Mouse (Mus musculus): Measurements from ENCODE around the gene Whamm. TPM values are rescaled to one million over a fixed set of nuclear protein-coding genes. Genes with fewer than 3 reads are reported as not detected.
A peak's percentile ranks its signal among the peaks of the same experiment; 100 is the strongest.

Whamm gene
- total RNA-seq, 1 experiment = 10.7 TPM

DNA sequence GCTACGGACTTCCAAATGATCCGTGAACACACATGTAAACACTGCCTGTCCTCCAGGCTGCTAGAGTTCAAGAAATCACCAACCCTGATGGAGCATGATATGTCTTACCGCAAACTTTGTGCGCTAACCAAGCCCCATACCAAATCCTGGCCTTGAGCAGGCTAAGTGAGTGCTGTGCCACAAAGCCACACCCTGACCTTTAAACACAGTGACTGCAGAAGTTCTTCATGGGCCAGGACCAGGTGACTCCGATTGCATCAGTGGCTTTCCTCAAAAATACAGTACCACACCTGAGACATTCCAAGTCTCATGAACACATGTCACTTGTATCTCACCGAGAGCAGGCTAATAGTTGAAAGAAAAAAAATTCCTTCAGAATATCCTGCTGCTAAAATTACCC, 52.7 kb downstream of the Whamm start:
- Histone ChIP-seq H3K36me3 (ENCODE audit: control insufficient read depth, insufficient read depth, low read length, poor library complexity, severe bottlenecking) (no peaks in the 10 kb centered on the region), H3K9ac (ENCODE audit: insufficient read depth, low read depth, low read length, poor library complexity, severe bottlenecking) (no peak overlapping the region), H3K9me3 (ENCODE audit: control insufficient read depth, insufficient read depth, low read depth, low read length) (no peaks in the 10 kb centered on the region), H3K4me1 (ENCODE audit: control insufficient read depth in 2 of 2, insufficient read depth in 2 of 2, low read length in 2 of 2, poor library complexity in 1 of 2) (no peaks in the 10 kb centered on the region), H3K4me3 (ENCODE audit: insufficient read depth in 1 of 2, low read depth in 1 of 2, low read length in 2 of 2, poor library complexity in 1 of 2, severe bottlenecking in 1 of 2) (no peak overlapping the region), H3K27ac (ENCODE audit: insufficient read depth, low read depth, low read length, poor library complexity, severe bottlenecking) (no peak overlapping the region)
- no peak for DNase-seq (ENCODE audit: low read depth, low spot score)
- TF ChIP-seq ZNF384 (IDR thresholded peaks at IDR 0.05; ENCODE audit: low read depth, low read length) (no peak), ZC3H11A (IDR thresholded peaks at IDR 0.05; ENCODE audit: borderline replicate concordance, low read depth, low read length) (no peak), HCFC1 (IDR thresholded peaks at IDR 0.05; ENCODE audit: borderline replicate concordance, insufficient read depth, low read length) (no peak), CHD2 (IDR thresholded peaks at IDR 0.05; ENCODE audit: low read depth, low read length) (no peak), MAFK (IDR thresholded peaks at IDR 0.05; ENCODE audit: insufficient read depth, low read depth, low read length) (no peak)
- in situ Hi-C loops (cut with MboI; ENCODE audit: low sequenced_read_pairs in 2 of 2, unreplicated experiment in 2 of 2) = no loop called here

DNA sequence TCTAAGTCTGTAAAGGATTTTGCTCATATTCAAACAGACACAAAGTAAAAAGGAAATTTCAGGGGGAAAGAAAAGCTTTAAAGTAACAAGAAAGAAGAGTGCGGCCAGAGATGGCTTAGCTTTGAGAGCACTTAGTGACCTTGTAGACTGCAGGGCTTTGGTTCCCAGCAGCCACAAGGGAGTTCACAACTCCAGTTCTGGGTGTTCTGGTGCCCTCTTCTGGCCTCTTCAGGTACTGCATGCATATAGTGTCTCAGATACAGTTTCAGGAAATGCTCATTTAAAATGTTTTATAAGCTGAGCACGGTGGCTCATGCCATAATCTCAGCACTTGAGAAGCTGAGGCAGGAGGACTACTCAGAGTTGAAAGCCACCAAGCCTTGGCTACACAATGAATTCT, 55.4 kb downstream of the Whamm start:
- no peak overlapping the region for H3K27ac ChIP-seq (ENCODE audit: insufficient read depth, low read depth, low read length, poor library complexity, severe bottlenecking)
- no peaks in the 10 kb centered on the region for H3K4me1 ChIP-seq (ENCODE audit: control insufficient read depth in 2 of 2, insufficient read depth in 2 of 2, low read length in 2 of 2, poor library complexity in 1 of 2)
- no peak overlapping the region for H3K4me3 ChIP-seq (ENCODE audit: insufficient read depth in 1 of 2, low read depth in 1 of 2, low read length in 2 of 2, poor library complexity in 1 of 2, severe bottlenecking in 1 of 2)
- H3K9me3 ChIP-seq (ENCODE audit: control insufficient read depth, insufficient read depth, low read depth, low read length) = no peaks in the 10 kb centered on the region
- TF ChIP-seq CHD2 (IDR thresholded peaks at IDR 0.05; ENCODE audit: low read depth, low read length) (no peak), MAFK (IDR thresholded peaks at IDR 0.05; ENCODE audit: insufficient read depth, low read depth, low read length) (no peak), HCFC1 (IDR thresholded peaks at IDR 0.05; ENCODE audit: borderline replicate concordance, insufficient read depth, low read length) (no peak), ZC3H11A (IDR thresholded peaks at IDR 0.05; ENCODE audit: borderline replicate concordance, low read depth, low read length) (peak; percentile 34; the same call in 1 of the 2 replicates)
- no peaks in the 10 kb centered on the region for H3K36me3 ChIP-seq (ENCODE audit: control insufficient read depth, insufficient read depth, low read length, poor library complexity, severe bottlenecking)
- no peak overlapping the region for H3K9ac ChIP-seq (ENCODE audit: insufficient read depth, low read depth, low read length, poor library complexity, severe bottlenecking)
- peak; percentile 51 for DNase-seq (ENCODE audit: low read depth, low spot score)
- in situ Hi-C loops (cut with MboI; ENCODE audit: low sequenced_read_pairs in 2 of 2, unreplicated experiment in 2 of 2) = no loop called here

DNA sequence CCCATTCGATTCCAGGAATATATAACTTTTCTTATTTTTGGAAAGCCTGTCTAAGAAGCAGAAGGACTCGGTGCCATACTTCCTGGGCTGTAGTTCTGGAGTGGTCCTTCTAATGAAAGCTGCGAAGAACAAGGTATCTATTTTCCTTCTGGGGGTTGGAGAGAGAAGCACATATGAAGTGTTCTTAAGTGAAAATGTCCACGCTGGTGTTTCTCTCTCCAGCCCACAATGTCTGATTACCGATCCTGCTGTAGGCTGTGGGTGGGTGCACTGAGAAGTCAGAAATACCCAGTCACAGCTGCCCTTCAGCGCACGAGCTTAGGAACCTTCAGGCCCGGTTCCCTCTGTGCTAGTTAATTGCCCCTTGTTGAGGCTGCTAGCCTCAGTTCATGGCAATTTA, 60.2 kb downstream of the Whamm start:
- in situ Hi-C loops (cut with MboI; ENCODE audit: low sequenced_read_pairs in 2 of 2, unreplicated experiment in 2 of 2) = no loop called here

DNA sequence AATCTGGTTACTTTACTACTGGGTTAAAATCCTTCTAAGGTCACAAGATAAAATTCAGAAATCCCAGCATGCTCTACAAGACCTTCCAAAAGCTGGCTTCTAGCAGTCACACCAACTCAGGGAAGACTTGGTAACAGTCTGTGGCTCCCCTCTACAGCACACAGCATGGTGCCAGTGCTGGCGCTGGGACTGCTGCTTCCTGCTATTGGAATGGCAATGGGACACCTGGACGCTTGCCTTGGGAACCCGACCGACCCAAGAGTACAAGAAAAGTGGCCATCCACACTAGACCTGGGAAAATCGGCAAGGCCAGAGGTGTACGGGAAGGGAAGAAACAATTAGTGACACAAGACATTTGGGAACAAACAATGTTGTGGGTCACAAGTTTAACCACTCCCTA, 61.5 kb downstream of the Whamm start:
- Histone ChIP-seq H3K27ac (ENCODE audit: insufficient read depth, low read depth, low read length, poor library complexity, severe bottlenecking) (no peak overlapping the region), H3K9me3 (ENCODE audit: control insufficient read depth, insufficient read depth, low read depth, low read length) (no peaks in the 10 kb centered on the region), H3K9ac (ENCODE audit: insufficient read depth, low read depth, low read length, poor library complexity, severe bottlenecking) (no peak overlapping the region), H3K4me3 (ENCODE audit: insufficient read depth in 1 of 2, low read depth in 1 of 2, low read length in 2 of 2, poor library complexity in 1 of 2, severe bottlenecking in 1 of 2) (no peak overlapping the region), H3K36me3 (ENCODE audit: control insufficient read depth, insufficient read depth, low read length, poor library complexity, severe bottlenecking) (no peaks in the 10 kb centered on the region), H3K4me1 (ENCODE audit: control insufficient read depth in 2 of 2, insufficient read depth in 2 of 2, low read length in 2 of 2, poor library complexity in 1 of 2) (no peaks in the 10 kb centered on the region)
- DNase-seq (ENCODE audit: low read depth, low spot score) = no peak
- no peak for TF ChIP-seq CHD2 (IDR thresholded peaks at IDR 0.05; ENCODE audit: low read depth, low read length)
- no peak for TF ChIP-seq ZC3H11A (IDR thresholded peaks at IDR 0.05; ENCODE audit: borderline replicate concordance, low read depth, low read length)
- no peak for TF ChIP-seq HCFC1 (IDR thresholded peaks at IDR 0.05; ENCODE audit: borderline replicate concordance, insufficient read depth, low read length)
- no peak for TF ChIP-seq ZNF384 (IDR thresholded peaks at IDR 0.05; ENCODE audit: low read depth, low read length)
- TF ChIP-seq MAFK (IDR thresholded peaks at IDR 0.05; ENCODE audit: insufficient read depth, low read depth, low read length) = no peak
- in situ Hi-C loops (cut with MboI; ENCODE audit: low sequenced_read_pairs in 2 of 2, unreplicated experiment in 2 of 2) = no loop called here

More for the DNA sequence above, 60.2 kb downstream of the Whamm start:
- no peaks in the 10 kb centered on the region for H3K4me1 ChIP-seq (ENCODE audit: control insufficient read depth in 2 of 2, insufficient read depth in 2 of 2, low read length in 2 of 2, poor library complexity in 1 of 2)
- no peak for DNase-seq (ENCODE audit: low read depth, low spot score)
- TF ChIP-seq HCFC1 (IDR thresholded peaks at IDR 0.05; ENCODE audit: borderline replicate concordance, insufficient read depth, low read length) (no peak), ZNF384 (IDR thresholded peaks at IDR 0.05; ENCODE audit: low read depth, low read length) (no peak), ZC3H11A (IDR thresholded peaks at IDR 0.05; ENCODE audit: borderline replicate concordance, low read depth, low read length) (no peak), CHD2 (IDR thresholded peaks at IDR 0.05; ENCODE audit: low read depth, low read length) (no peak), MAFK (IDR thresholded peaks at IDR 0.05; ENCODE audit: insufficient read depth, low read depth, low read length) (no peak)
- no peaks in the 10 kb centered on the region for H3K36me3 ChIP-seq (ENCODE audit: control insufficient read depth, insufficient read depth, low read length, poor library complexity, severe bottlenecking)
- H3K9me3 ChIP-seq (ENCODE audit: control insufficient read depth, insufficient read depth, low read depth, low read length) = no peaks in the 10 kb centered on the region
- no peak overlapping the region for H3K27ac ChIP-seq (ENCODE audit: insufficient read depth, low read depth, low read length, poor library complexity, severe bottlenecking)
- no peak overlapping the region for H3K9ac ChIP-seq (ENCODE audit: insufficient read depth, low read depth, low read length, poor library complexity, severe bottlenecking)
- H3K4me3 ChIP-seq (ENCODE audit: insufficient read depth in 1 of 2, low read depth in 1 of 2, low read length in 2 of 2, poor library complexity in 1 of 2, severe bottlenecking in 1 of 2) = no peak overlapping the region

DNA sequence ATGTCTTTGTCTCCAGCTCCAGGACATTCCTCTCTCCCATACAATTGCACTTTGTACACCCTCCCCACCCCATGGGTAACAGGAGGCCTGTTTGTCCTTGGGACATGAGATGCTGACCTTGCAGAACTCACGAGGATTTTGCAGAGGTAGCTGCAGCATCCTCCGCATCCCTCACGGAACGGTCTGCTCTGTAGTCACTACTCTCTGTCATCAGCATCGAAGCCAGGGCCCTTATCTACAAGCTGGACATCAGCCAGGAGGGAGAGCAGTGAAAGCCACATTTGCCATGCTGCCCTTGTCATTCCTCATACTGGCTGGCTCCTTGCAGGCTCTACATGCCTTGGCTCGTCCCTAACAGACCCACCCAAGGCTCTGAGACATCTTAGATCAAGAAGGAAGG, 70.0 kb downstream of the Whamm start:
- Histone ChIP-seq H3K9ac (ENCODE audit: insufficient read depth, low read depth, low read length, poor library complexity, severe bottlenecking) (no peak overlapping the region), H3K4me1 (ENCODE audit: control insufficient read depth in 2 of 2, insufficient read depth in 2 of 2, low read length in 2 of 2, poor library complexity in 1 of 2) (no peaks in the 10 kb centered on the region), H3K9me3 (ENCODE audit: control insufficient read depth, insufficient read depth, low read depth, low read length) (no peaks in the 10 kb centered on the region), H3K27ac (ENCODE audit: insufficient read depth, low read depth, low read length, poor library complexity, severe bottlenecking) (no peak overlapping the region), H3K36me3 (ENCODE audit: control insufficient read depth, insufficient read depth, low read length, poor library complexity, severe bottlenecking) (no peaks in the 10 kb centered on the region), H3K4me3 (ENCODE audit: insufficient read depth in 1 of 2, low read depth in 1 of 2, low read length in 2 of 2, poor library complexity in 1 of 2, severe bottlenecking in 1 of 2) (no peak overlapping the region)
- no peak for TF ChIP-seq MAFK (IDR thresholded peaks at IDR 0.05; ENCODE audit: insufficient read depth, low read depth, low read length)
- no peak for TF ChIP-seq ZNF384 (IDR thresholded peaks at IDR 0.05; ENCODE audit: low read depth, low read length)
- TF ChIP-seq CHD2 (IDR thresholded peaks at IDR 0.05; ENCODE audit: low read depth, low read length) = no peak
- no peak for TF ChIP-seq HCFC1 (IDR thresholded peaks at IDR 0.05; ENCODE audit: borderline replicate concordance, insufficient read depth, low read length)
- TF ChIP-seq ZC3H11A (IDR thresholded peaks at IDR 0.05; ENCODE audit: borderline replicate concordance, low read depth, low read length) = no peak
- DNase-seq (ENCODE audit: low read depth, low spot score) = no peak
- in situ Hi-C loops (cut with MboI; ENCODE audit: low sequenced_read_pairs in 2 of 2, unreplicated experiment in 2 of 2) = no loop called here

Data from ES-E14 (cell line).